In the genomic region with DNA sequence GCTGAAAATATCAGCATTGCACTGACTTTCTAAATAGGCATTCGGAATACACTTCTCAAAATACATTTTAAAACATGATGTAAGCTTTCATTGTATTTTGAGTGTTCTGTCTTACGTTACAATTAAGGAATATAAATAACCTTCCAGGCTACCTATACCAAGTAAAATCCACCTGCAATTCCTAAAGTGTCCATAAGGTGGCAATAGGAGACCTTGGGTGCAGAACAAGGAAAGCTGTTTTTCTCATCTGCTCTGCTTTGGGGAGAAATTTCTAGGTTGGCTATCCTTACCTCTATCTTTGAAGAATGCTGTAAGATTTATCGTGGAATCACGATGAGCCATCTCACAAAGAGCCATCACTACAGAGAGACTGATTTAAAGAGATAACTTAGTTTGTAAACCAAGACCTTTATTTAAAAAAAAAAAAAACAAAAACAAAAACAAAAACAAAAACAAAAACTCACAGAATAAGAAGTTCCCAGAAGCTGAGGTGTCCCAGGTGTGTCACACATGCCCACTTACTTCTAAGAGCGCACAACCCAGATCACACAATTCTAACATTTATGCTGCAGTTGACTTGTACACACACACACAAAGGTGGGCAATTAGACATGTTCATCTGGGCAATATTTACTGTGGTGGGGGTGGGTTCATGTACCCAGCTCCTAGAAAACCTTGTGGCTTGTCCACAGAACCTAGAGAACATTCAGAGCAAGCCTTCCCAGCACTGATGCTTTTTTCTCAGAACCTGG, we compare ENCODE assay signal across 8 mouse cellular contexts.
DNase-seq lines count a peak whose midpoint lies in the region; ATAC-seq lines count a peak whose summit lies in the region.

No protein-coding gene starts in this region.

- no peak overlapping the region for H3K27ac ChIP-seq in neural tube, embryonic 11.5 days (ENCODE audit: low read depth, low read length)
- no peak overlapping the region for H3K27ac ChIP-seq in kidney, embryonic 15.5 days
- H3K27ac ChIP-seq in heart, embryonic 10.5 days = no peak overlapping the region

- DNase-seq in adrenal gland, postnatal 14 days = peak; percentile 22
- DNase-seq in adrenal gland, adult 18-20 months (ENCODE audit: low spot score in 2 of 2) = no peak
- DNase-seq in neural tube, embryonic 11.5 days (ENCODE audit: low spot score) = no peak
- DNase-seq in neural tube, embryonic 10.5 days (ENCODE audit: extremely low spot score, low spot score) = no peak
- DNase-seq in embryo, embryonic 11 days = peak; percentile 85
- DNase-seq in naive thymus-derived CD4-positive, alpha-beta T cell, adult 2 months (ENCODE audit: low read depth) = peak; percentile 53
- DNase-seq in heart, embryonic 10.5 days (ENCODE audit: low spot score) = no peak

- H3K27me3 ChIP-seq in neural tube, embryonic 11.5 days (ENCODE audit: control insufficient read depth, insufficient read depth, low read length) = no peaks in the 10 kb centered on the region
- H3K27me3 ChIP-seq in kidney, embryonic 15.5 days = no peaks in the 10 kb centered on the region
- H3K27me3 ChIP-seq in heart, embryonic 10.5 days (ENCODE audit: insufficient read depth, poor library complexity, severe bottlenecking) = no peaks in the 10 kb centered on the region

- no peaks in the 10 kb centered on the region for H3K9me3 ChIP-seq in neural tube, embryonic 11.5 days (ENCODE audit: control insufficient read depth, low read length)
- H3K9me3 ChIP-seq in kidney, embryonic 15.5 days (replicated peaks) = no peaks in the 10 kb centered on the region
- no peaks in the 10 kb centered on the region for H3K9me3 ChIP-seq in heart, embryonic 10.5 days

- no peaks in the 10 kb centered on the region for H3K36me3 ChIP-seq in neural tube, embryonic 11.5 days (ENCODE audit: control insufficient read depth, insufficient read depth, low read length)
- no peaks in the 10 kb centered on the region for H3K36me3 ChIP-seq in kidney, embryonic 15.5 days
- no peaks in the 10 kb centered on the region for H3K36me3 ChIP-seq in heart, embryonic 10.5 days

- no peaks in the 10 kb centered on the region for H3K4me1 ChIP-seq in neural tube, embryonic 11.5 days (ENCODE audit: control insufficient read depth, insufficient read depth, low read length)
- no peaks in the 10 kb centered on the region for H3K4me1 ChIP-seq in kidney, embryonic 15.5 days
- H3K4me1 ChIP-seq in heart, embryonic 10.5 days = no peaks in the 10 kb centered on the region

- H3K9ac ChIP-seq in neural tube, embryonic 11.5 days (ENCODE audit: low read length) = no peak overlapping the region
- no peak overlapping the region for H3K9ac ChIP-seq in kidney, embryonic 15.5 days

- no peak overlapping the region for H3K4me3 ChIP-seq in neural tube, embryonic 11.5 days (ENCODE audit: low read depth, low read length)
- no peak overlapping the region for H3K4me3 ChIP-seq in kidney, embryonic 15.5 days (replicated peaks)
- H3K4me3 ChIP-seq in heart, embryonic 10.5 days = no peak overlapping the region

- WGBS in neural tube, embryonic 11.5 days = 31% methylated on average over 5 of the region's 5 CpGs
- WGBS in kidney, embryonic 15.5 days = 23% methylated on average over 5 of the region's 5 CpGs
- 30% methylated on average over 5 of the region's 5 CpGs for WGBS in heart, embryonic 10.5 days

- H3K4me2 ChIP-seq in neural tube, embryonic 11.5 days (ENCODE audit: low read depth) = no peak overlapping the region
- no peak overlapping the region for H3K4me2 ChIP-seq in kidney, embryonic 15.5 days

- peak; percentile 72 for ATAC-seq in neural tube, embryonic 11.5 days (ENCODE audit: insufficient read depth, low FRiP score, low TSS enrichment)
- ATAC-seq in kidney, embryonic 15.5 days (replicated peaks; ENCODE audit: low FRiP score) = peak; percentile 33; the same call in 1 of the 2 replicates

Comparison
In these comparisons a context has a peak if more than half of its experiments do, and no peak if none do; other contexts are left out.
1. DNase-seq: peak in adrenal gland, postnatal 14 days (single experiment), embryo, embryonic 11 days (single experiment) and naive thymus-derived CD4-positive, alpha-beta T cell, adult 2 months (single experiment); none in adrenal gland, adult 18-20 months (0 of 2), neural tube, embryonic 11.5 days (single experiment), neural tube, embryonic 10.5 days (single experiment) and heart, embryonic 10.5 days (single experiment).